Mouse (Mus musculus) natural killer cell, adult 2 months (primary cell): ENCODE measurements around the gene Tle3.

Experiments
- DNase-seq, 2 experiments: peaks; one replicate each; pipeline ENCODE4 v3.0.0; 2022; ENCODE audit warnings: low spot score in 2 of 2

Gene Tle3

GRCm38 (mm10) chr9:61371755-61372509 lies at the start of gene Tle3:
Gene Tle3 (plus strand): TSS chr9:61372366.
- DNase-seq = peak; percentile 98 to 99

GRCm38 (mm10) chr9:61323221-61323620 lies 48.9 kb upstream of the Tle3 start:
- DNase-seq = no peak

GRCm38 (mm10) chr9:61323879-61324278 lies 48.3 kb upstream of the Tle3 start:
- no peak for DNase-seq

GRCm38 (mm10) chr9:61324354-61324753 lies 47.8 kb upstream of the Tle3 start:
- DNase-seq = no peak

GRCm38 (mm10) chr9:61325012-61325411 lies 47.2 kb upstream of the Tle3 start:
- no peak for DNase-seq

- no peak for DNase-seq
These were observed 46.2 kb upstream of the Tle3 start for GRCm38 (mm10) chr9:61325931-61326351.

- no peak for DNase-seq
These were observed 45.2 kb upstream of the Tle3 start for GRCm38 (mm10) chr9:61326922-61327321.

- no peak for DNase-seq
These were observed 44.0 kb upstream of the Tle3 start for GRCm38 (mm10) chr9:61328173-61328572.

GRCm38 (mm10) chr9:61330747-61331146 lies 41.4 kb upstream of the Tle3 start:
- DNase-seq = no peak

GRCm38 (mm10) chr9:61332226-61332936 lies 39.8 kb upstream of the Tle3 start:
- DNase-seq = peak in 1 of 2 experiments; percentile 25

- no peak for DNase-seq
These were observed 36.0 kb upstream of the Tle3 start for GRCm38 (mm10) chr9:61336179-61336578.

GRCm38 (mm10) chr9:61336591-61337587 lies 35.3 kb upstream of the Tle3 start:
- DNase-seq = peak in 1 of 2 experiments; percentile 18

GRCm38 (mm10) chr9:61337665-61338064 lies 34.5 kb upstream of the Tle3 start:
- no peak for DNase-seq

- no peak for DNase-seq
These were observed 32.9 kb upstream of the Tle3 start for GRCm38 (mm10) chr9:61339311-61339710.

- DNase-seq = no peak
These were observed 31.8 kb upstream of the Tle3 start for GRCm38 (mm10) chr9:61340333-61340732.

- no peak for DNase-seq
These were observed 29.9 kb upstream of the Tle3 start for GRCm38 (mm10) chr9:61342297-61342696.

GRCm38 (mm10) chr9:61344684-61345083 lies 27.5 kb upstream of the Tle3 start:
- DNase-seq = no peak

- DNase-seq = no peak
These were observed 25.2 kb upstream of the Tle3 start for GRCm38 (mm10) chr9:61347011-61347410.

- peak in 1 of 2 experiments; percentile 40 for DNase-seq
These were observed 24.1 kb upstream of the Tle3 start for GRCm38 (mm10) chr9:61348036-61348435.

GRCm38 (mm10) chr9:61348616-61349015 lies 23.6 kb upstream of the Tle3 start:
- DNase-seq = no peak

GRCm38 (mm10) chr9:61349697-61350096 lies 22.5 kb upstream of the Tle3 start:
- no peak for DNase-seq

- no peak for DNase-seq
These were observed 21.0 kb upstream of the Tle3 start for GRCm38 (mm10) chr9:61351164-61351563.
